Comparison of ENCODE assay signal across 25 mouse cellular contexts in the genomic region with DNA sequence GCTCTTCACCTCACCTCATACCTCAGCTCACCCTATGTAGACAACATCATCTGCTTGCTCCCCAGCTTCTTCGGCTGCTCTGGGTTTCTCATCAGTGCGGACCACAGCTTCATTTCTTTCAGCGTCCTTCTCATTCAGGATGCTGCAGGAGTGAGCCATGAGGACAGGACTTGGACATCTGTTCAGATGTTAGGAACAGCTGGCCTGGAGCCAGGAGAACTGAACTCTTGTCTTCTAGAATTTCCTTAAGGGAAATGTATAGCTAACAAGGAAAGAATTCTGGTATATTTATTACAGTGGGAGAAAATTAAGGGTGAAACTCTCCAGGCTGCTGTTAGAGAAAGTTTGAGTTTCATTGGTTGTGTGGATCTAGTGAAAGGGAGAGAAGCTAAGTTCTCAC.
DNase-seq lines count a peak whose midpoint lies in the region; ATAC-seq lines count a peak whose summit lies in the region.
"Had no signal": no experiment of that assay in that cellular context is flagged by ENCODE, and none has a peak within 500 bp of the region (broad histone marks: within the 10 kb centered on the region; RNA-seq: fewer than 3 reads in every experiment).

No protein-coding gene starts in this region.

- H3K4me2 ChIP-seq in embryonic facial prominence, embryonic 14.5 days (ENCODE audit: low read depth, low read length): no peak overlapping the region
- no peak overlapping the region for H3K4me2 ChIP-seq in heart, embryonic 11.5 days
- H3K4me2 ChIP-seq in kidney, embryonic 14.5 days (replicated peaks; ENCODE audit: low read depth, low read length): no peak overlapping the region
- H3K4me2 ChIP-seq: embryonic facial prominence, embryonic 15.5 days; heart, embryonic 12.5 days; heart, embryonic 15.5 days; hindbrain, embryonic 12.5 days; hindbrain, embryonic 15.5 days had no signal

- H3K9me3 ChIP-seq in embryonic facial prominence, embryonic 14.5 days (ENCODE audit: control insufficient read depth, low read length): no peaks in the 10 kb centered on the region
- H3K9me3 ChIP-seq in embryonic facial prominence, embryonic 10.5 days: no peaks in the 10 kb centered on the region
- no peaks in the 10 kb centered on the region for H3K9me3 ChIP-seq in heart, embryonic 11.5 days (replicated peaks; ENCODE audit: control insufficient read depth, low read length)
- no peaks in the 10 kb centered on the region for H3K9me3 ChIP-seq in kidney, embryonic 14.5 days (ENCODE audit: control insufficient read depth, low read length)
- H3K9me3 ChIP-seq: embryonic facial prominence, embryonic 15.5 days; heart, embryonic 12.5 days; heart, embryonic 15.5 days; hindbrain, embryonic 12.5 days; hindbrain, embryonic 15.5 days had no signal

- H3K4me1 ChIP-seq in embryonic facial prominence, embryonic 14.5 days (ENCODE audit: control insufficient read depth, insufficient read depth, low read length): no peaks in the 10 kb centered on the region
- no peaks in the 10 kb centered on the region for H3K4me1 ChIP-seq in embryonic facial prominence, embryonic 10.5 days
- H3K4me1 ChIP-seq in heart, embryonic 11.5 days (ENCODE audit: control insufficient read depth, insufficient read depth, low read length): no peaks in the 10 kb centered on the region
- no peaks in the 10 kb centered on the region for H3K4me1 ChIP-seq in kidney, embryonic 14.5 days (ENCODE audit: control insufficient read depth, insufficient read depth, low read length)
- H3K4me1 ChIP-seq: embryonic facial prominence, embryonic 15.5 days; heart, embryonic 12.5 days; heart, embryonic 15.5 days; hindbrain, embryonic 12.5 days; hindbrain, embryonic 15.5 days had no signal

- H3K27me3 ChIP-seq in embryonic facial prominence, embryonic 14.5 days (replicated peaks; ENCODE audit: control insufficient read depth, insufficient read depth, low read length): no peaks in the 10 kb centered on the region
- no peaks in the 10 kb centered on the region for H3K27me3 ChIP-seq in embryonic facial prominence, embryonic 10.5 days (replicated peaks; ENCODE audit: low read depth, poor library complexity, severe bottlenecking)
- H3K27me3 ChIP-seq in heart, embryonic 11.5 days (ENCODE audit: control insufficient read depth, insufficient read depth, low read length): no peaks in the 10 kb centered on the region
- H3K27me3 ChIP-seq in kidney, embryonic 14.5 days (ENCODE audit: control insufficient read depth, insufficient read depth, low read length): no peaks in the 10 kb centered on the region
- H3K27me3 ChIP-seq: embryonic facial prominence, embryonic 15.5 days; heart, embryonic 12.5 days; heart, embryonic 15.5 days; hindbrain, embryonic 12.5 days; hindbrain, embryonic 15.5 days had no signal

- DNase-seq in embryonic facial prominence, embryonic 14.5 days (ENCODE audit: low spot score): peak; percentile 58
- no peak for DNase-seq in embryonic facial prominence, embryonic 10.5 days (ENCODE audit: low spot score)
- peak; percentile 30 for DNase-seq in heart, postnatal 4 days
- DNase-seq in kidney, postnatal 4 days: peak; percentile 36 to 49
- DNase-seq: adrenal gland, adult 8-10 months; adrenal gland, postnatal 25 days; cerebellum, adult 11-12 months; cerebellum, adult 8-10 months; cerebellum, postnatal 10 days; cerebellum, postnatal 36 days; embryo, embryonic 11 days; forebrain, postnatal 0 days; gastrocnemius, adult 2 months; gastrocnemius, postnatal 14 days; heart, adult 11 months; heart, postnatal 14 days had no signal

- H3K4me3 ChIP-seq in embryonic facial prominence, embryonic 14.5 days (ENCODE audit: low read depth, low read length): no peak overlapping the region
- no peak overlapping the region for H3K4me3 ChIP-seq in embryonic facial prominence, embryonic 10.5 days
- no peak overlapping the region for H3K4me3 ChIP-seq in heart, embryonic 11.5 days (ENCODE audit: low read depth, low read length)
- H3K4me3 ChIP-seq in kidney, embryonic 14.5 days (ENCODE audit: low read length): no peak overlapping the region
- H3K4me3 ChIP-seq: embryonic facial prominence, embryonic 15.5 days; gastrocnemius, adult 2 months; heart, embryonic 12.5 days; heart, embryonic 15.5 days; hindbrain, embryonic 12.5 days; hindbrain, embryonic 15.5 days had no signal

- H3K9ac ChIP-seq in embryonic facial prominence, embryonic 14.5 days (ENCODE audit: low read depth, low read length): no peak overlapping the region
- no peak overlapping the region for H3K9ac ChIP-seq in heart, embryonic 11.5 days (ENCODE audit: low read depth, low read length)
- H3K9ac ChIP-seq in kidney, embryonic 14.5 days (ENCODE audit: low read depth, low read length): no peak overlapping the region
- H3K9ac ChIP-seq: embryonic facial prominence, embryonic 15.5 days; forebrain, postnatal 0 days; heart, embryonic 12.5 days; heart, embryonic 15.5 days; hindbrain, embryonic 12.5 days; hindbrain, embryonic 15.5 days had no signal

- no peak for ATAC-seq in embryonic facial prominence, embryonic 14.5 days (ENCODE audit: low read depth)
- ATAC-seq in heart, embryonic 11.5 days (replicated peaks; ENCODE audit: insufficient number of reproducible peaks, low FRiP score, low TSS enrichment): no peak
- no peak for ATAC-seq in kidney, embryonic 14.5 days (ENCODE audit: low FRiP score, low TSS enrichment)
- ATAC-seq: activated CD4-positive, CD25-positive, alpha-beta regulatory T cell, adult 4 months; forebrain, embryonic 14.5 days; forebrain, postnatal 0 days had no signal

- WGBS in embryonic facial prominence, embryonic 14.5 days: 81% methylated on average over 3 of the region's 3 CpGs
- 96% methylated on average over 3 of the region's 3 CpGs for WGBS in embryonic facial prominence, embryonic 10.5 days
- 93% methylated on average over 3 of the region's 3 CpGs for WGBS in heart, embryonic 11.5 days (ENCODE audit: insufficient replicate concordance)
- WGBS in kidney, embryonic 14.5 days: 84% methylated on average over 3 of the region's 3 CpGs

- H3K36me3 ChIP-seq in embryonic facial prominence, embryonic 14.5 days (ENCODE audit: control insufficient read depth, insufficient read depth, low read length): no peaks in the 10 kb centered on the region
- H3K36me3 ChIP-seq in embryonic facial prominence, embryonic 10.5 days (replicated peaks): no peaks in the 10 kb centered on the region
- H3K36me3 ChIP-seq in heart, embryonic 11.5 days (ENCODE audit: control insufficient read depth, insufficient read depth, low read length): no peaks in the 10 kb centered on the region
- H3K36me3 ChIP-seq in kidney, embryonic 14.5 days (ENCODE audit: control insufficient read depth, insufficient read depth, low read length): no peaks in the 10 kb centered on the region
- H3K36me3 ChIP-seq: embryonic facial prominence, embryonic 15.5 days; heart, embryonic 12.5 days; heart, embryonic 15.5 days; hindbrain, embryonic 12.5 days; hindbrain, embryonic 15.5 days had no signal

- no peak overlapping the region for H3K27ac ChIP-seq in embryonic facial prominence, embryonic 14.5 days (replicated peaks; ENCODE audit: low read depth, low read length)
- no peak overlapping the region for H3K27ac ChIP-seq in embryonic facial prominence, embryonic 10.5 days (replicated peaks)
- no peak overlapping the region for H3K27ac ChIP-seq in heart, embryonic 11.5 days (ENCODE audit: low read depth, low read length)
- no peak overlapping the region for H3K27ac ChIP-seq in kidney, embryonic 14.5 days (ENCODE audit: low read depth, low read length)
- H3K27ac ChIP-seq: embryonic facial prominence, embryonic 15.5 days; gastrocnemius, adult 2 months; heart, embryonic 15.5 days; hindbrain, embryonic 12.5 days; hindbrain, embryonic 15.5 days had no signal
